Mouse (Mus musculus) G1E (cell line): ENCODE data around the gene D630023F18Rik. TPM values are rescaled to one million over a fixed set of nuclear protein-coding genes. Genes with fewer than 3 reads are reported as not detected.

Source experiments
- ATAC-seq: 2 replicates; pipeline ENCODE4 v1.8.0; 2016; ENCODE audit warnings: mild to moderate bottlenecking; ENCODE audit not compliant: insufficient number of reproducible peaks, poor library complexity, low FRiP score, severe bottlenecking; ENCODE audit errors: extremely low read depth
- DNase-seq: peaks from one replicate; pipeline ENCODE4 v3.0.0; 2012; ENCODE audit warnings: low spot score
- H3K27me3 ChIP-seq: 2 replicates; pipeline ENCODE4 v1.6.1; 2012; ENCODE audit warnings: mild to moderate bottlenecking, low read length, inconsistent platforms; ENCODE audit not compliant: insufficient read depth
- H3K36me3 ChIP-seq: replicated peaks from 2 replicates; pipeline ENCODE3; 2012; ENCODE audit warnings: mild to moderate bottlenecking, inconsistent platforms
- H3K4me1 ChIP-seq: 2 replicates; pipeline ENCODE4 v1.6.1; 2012; ENCODE audit warnings: low read depth, low read length, inconsistent platforms, mixed read lengths; ENCODE audit not compliant: insufficient read depth
- H3K4me3 ChIP-seq: 2 replicates; pipeline ENCODE4 v1.5.1; 2012; ENCODE audit warnings: low read depth, mild to moderate bottlenecking, inconsistent platforms, low read length, moderate library complexity, mixed read lengths
- H3K9me3 ChIP-seq: replicated peaks from 2 replicates; pipeline ENCODE4 v1.6.1; 2012; ENCODE audit warnings: inconsistent platforms
- CTCF ChIP-seq: IDR thresholded peaks from 2 replicates; pipeline ENCODE4 v1.5.1; 2012; ENCODE audit warnings: low read depth, low read length, inconsistent platforms, mixed read lengths
- GATA1 ChIP-seq: IDR thresholded peaks from 2 replicates; pipeline ENCODE4 v1.6.1; 2012; ENCODE audit warnings: borderline replicate concordance, low read length, inconsistent platforms, mixed read lengths
- GATA2 ChIP-seq: IDR thresholded peaks from 2 replicates; pipeline ENCODE4 v1.6.1; 2012; ENCODE audit warnings: low read depth, low read length, inconsistent platforms, borderline replicate concordance
- POLR2AphosphoS5 ChIP-seq: IDR thresholded peaks from 2 replicates; pipeline ENCODE4 v1.6.1; 2012; ENCODE audit warnings: low read depth, low read length, inconsistent platforms; ENCODE audit not compliant: insufficient replicate concordance
- TAL1 ChIP-seq: conservative IDR thresholded peaks from 2 replicates; pipeline ENCODE4 v1.6.1; 2012; ENCODE audit warnings: low read depth, low read length, inconsistent platforms, mixed read lengths
- polyA plus RNA-seq: library from polyadenylated mRNA; stranded (reverse); fragments of >175 nt; gene quantifications from 2 replicates; pipeline ENCODE4 v1.2.3, GENCODE M21; 2012
- total RNA-seq, 2 experiments: library from RNA; stranded (forward) in 1 of 2; stranded (reverse) in 1 of 2; fragments of 200-1000 nt in 1 of 2; fragments of >200 nt in 1 of 2; fragmentation: Nextera tagmentation in 1 of 2; gene quantifications; 2 replicates each; pipeline ENCODE4 v1.2.3; 2014 to 2017

D630023F18Rik gene
- total and polyA plus RNA-seq, 3 experiments = 0.05 to 0.07 TPM; not detected in 1

- TF ChIP-seq TAL1 (no peak), GATA2 (no peak), POLR2AphosphoS5 (no peak), CTCF (no peak), GATA1 (no peak)
- ATAC-seq (no peak), DNase-seq (no peak)
- Histone ChIP-seq H3K9me3 (no peaks in the 10 kb centered on the region), H3K27me3 (peaks cover 4% of the 10 kb centered on the region; the same call in 1 of the 2 replicates), H3K36me3 (no peaks in the 10 kb centered on the region), H3K4me1 (no peaks in the 10 kb centered on the region), H3K4me3 (no peak overlapping the region)
Measured at GRCm38 (mm10) chr1:65132833-65133232, 9.8 kb upstream of the D630023F18Rik start.

- no peak overlapping the region for H3K4me3 ChIP-seq
- no peak for ATAC-seq
- H3K4me1 ChIP-seq = no peaks in the 10 kb centered on the region
- TF ChIP-seq CTCF (no peak), POLR2AphosphoS5 (no peak), GATA1 (no peak), GATA2 (no peak), TAL1 (no peak)
- no peaks in the 10 kb centered on the region for H3K36me3 ChIP-seq
- DNase-seq = no peak
- H3K9me3 ChIP-seq = no peaks in the 10 kb centered on the region
- peaks cover 4% of the 10 kb centered on the region; the same call in 1 of the 2 replicates for H3K27me3 ChIP-seq
Measured at GRCm38 (mm10) chr1:65131671-65132070, 8.7 kb upstream of the D630023F18Rik start.

GRCm38 (mm10) chr1:65130226-65130625 lies 7.2 kb upstream of the D630023F18Rik start:
- ATAC-seq (no peak), DNase-seq (no peak)
- H3K36me3 ChIP-seq = no peaks in the 10 kb centered on the region
- TF ChIP-seq CTCF = no peak
- TF ChIP-seq TAL1 = no peak
- H3K9me3 ChIP-seq = no peaks in the 10 kb centered on the region
- no peaks in the 10 kb centered on the region for H3K4me1 ChIP-seq
- H3K4me3 ChIP-seq = no peak overlapping the region
- H3K27me3 ChIP-seq = peaks cover 4% of the 10 kb centered on the region; the same call in 1 of the 2 replicates

- DNase-seq (no peak), ATAC-seq (no peak)
- Histone ChIP-seq H3K4me3 (no peak overlapping the region), H3K36me3 (no peaks in the 10 kb centered on the region), H3K9me3 (no peaks in the 10 kb centered on the region), H3K27me3 (peaks cover 4% of the 10 kb centered on the region; the same call in 1 of the 2 replicates), H3K4me1 (no peaks in the 10 kb centered on the region)
- TF ChIP-seq TAL1 = no peak
- TF ChIP-seq GATA2 = no peak
- no peak for TF ChIP-seq CTCF
- TF ChIP-seq POLR2AphosphoS5 = no peak
- TF ChIP-seq GATA1 = no peak
Measured at GRCm38 (mm10) chr1:65129634-65130180, 6.7 kb upstream of the D630023F18Rik start.

- H3K9me3 ChIP-seq = no peaks in the 10 kb centered on the region
- ATAC-seq (no peak), DNase-seq (no peak)
- H3K4me1 ChIP-seq = no peaks in the 10 kb centered on the region
- TF ChIP-seq TAL1 = no peak
- TF ChIP-seq GATA2 = no peak
- no peak for TF ChIP-seq CTCF
- TF ChIP-seq POLR2AphosphoS5 = no peak
- no peak for TF ChIP-seq GATA1
- H3K27me3 ChIP-seq = peaks cover 2% of the 10 kb centered on the region; the same call in 1 of the 2 replicates
- no peak within 1 kb of the TSS for H3K4me3 ChIP-seq
- H3K36me3 ChIP-seq = no peaks in the 10 kb centered on the region
Measured at GRCm38 (mm10) chr1:65119438-65119837, 3.6 kb downstream of the D630023F18Rik start, which contains the start of gene Gm28845. Gene Gm28845, minus strand, starts transcription at chr1:65119558.

- Histone ChIP-seq H3K36me3 (no peaks in the 10 kb centered on the region), H3K4me3 (no peak overlapping the region), H3K9me3 (no peaks in the 10 kb centered on the region), H3K27me3 (peaks cover 2% of the 10 kb centered on the region; the same call in 1 of the 2 replicates), H3K4me1 (peaks cover 3% of the 10 kb centered on the region; the same call in 1 of the 2 replicates)
- TF ChIP-seq TAL1 = no peak
- TF ChIP-seq CTCF = no peak
- TF ChIP-seq POLR2AphosphoS5 = no peak
- TF ChIP-seq GATA2 = no peak
- TF ChIP-seq GATA1 = no peak
- DNase-seq = no peak
- no peak for ATAC-seq
Measured at GRCm38 (mm10) chr1:65118150-65118913, 4.7 kb downstream of the D630023F18Rik start.
